Mouse (Mus musculus) neural tube, embryonic 13.5 days (tissue): ENCODE results near the gene Pdx1. TPM values are rescaled to one million over a fixed set of nuclear protein-coding genes. Genes with fewer than 3 reads are reported as not detected.

Experiments
- ATAC-seq: fragments of 200-750 bp; cut with Nextera tagmentation; 2 replicates; pipeline ENCODE4 v1.8.0; 2017; ENCODE audit warnings: low read depth, mild to moderate bottlenecking, moderate TSS enrichment, moderate library complexity
- H3K27ac ChIP-seq: fragments of 300-500 bp; sonication (generic); replicated peaks from 2 replicates; pipeline ENCODE4 v1.5.1; 2015; ENCODE audit warnings: moderate library complexity, mild to moderate bottlenecking, inconsistent platforms
- H3K27me3 ChIP-seq: fragments of 300-500 bp; sonication (generic); 2 replicates; pipeline ENCODE4 v1.6.1; 2015; ENCODE audit warnings: mild to moderate bottlenecking, inconsistent platforms
- H3K36me3 ChIP-seq: fragments of 300-500 bp; sonication (generic); 2 replicates; pipeline ENCODE4 v1.6.1; 2015; ENCODE audit warnings: mild to moderate bottlenecking, inconsistent platforms
- H3K4me1 ChIP-seq: fragments of 300-500 bp; sonication (generic); replicated peaks from 2 replicates; pipeline ENCODE4 v1.6.1; 2015; ENCODE audit warnings: inconsistent platforms
- H3K4me2 ChIP-seq: fragments of 300-500 bp; sonication (generic); 2 replicates; pipeline ENCODE4 v1.6.1; 2015; ENCODE audit warnings: inconsistent platforms, mild to moderate bottlenecking, moderate library complexity
- H3K4me3 ChIP-seq: fragments of 300-500 bp; sonication (generic); 2 replicates; pipeline ENCODE4 v1.5.1; 2015; ENCODE audit warnings: mild to moderate bottlenecking, inconsistent platforms
- H3K9ac ChIP-seq: fragments of 300-500 bp; sonication (generic); 2 replicates; pipeline ENCODE4 v1.6.1; 2015; ENCODE audit warnings: moderate library complexity, mild to moderate bottlenecking, inconsistent platforms
- H3K9me3 ChIP-seq: fragments of 300-500 bp; sonication (generic); 2 replicates; pipeline ENCODE4 v1.6.1; 2016; ENCODE audit warnings: inconsistent platforms
- WGBS: fragments of 180-500 bp; shearing (Covaris S2); methylation state at CpG from one replicate; pipeline ENCODE4 v1.1.7; 2015; 5-methylcytosine and 5-hydroxymethylcytosine counted together
- polyA plus RNA-seq: library from polyadenylated mRNA; unstranded; fragments of >200 nt; fragmentation: Nextera tagmentation; extraction: Ambion mirVana; gene quantifications from 2 replicates; pipeline ENCODE4 v1.2.1, GENCODE M21; 2015

Pdx1 gene
- polyA plus RNA-seq, 1 experiment from 2014 or later: not detected

GRCm38 (mm10) chr5:147270673-147271655, 1.2 kb downstream of the Pdx1 start:
- no peak for ATAC-seq
- Histone ChIP-seq H3K4me3 (no peak overlapping the region), H3K4me1 (peaks cover 11% of the 10 kb centered on the region; the same call in 1 of the 2 replicates), H3K36me3 (no peaks in the 10 kb centered on the region), H3K4me2 (no peak overlapping the region), H3K9ac (no peak overlapping the region), H3K9me3 (no peaks in the 10 kb centered on the region), H3K27ac (no peak overlapping the region), H3K27me3 (peaks cover 99% of the 10 kb centered on the region)
- 1% methylated on average over 29 of the region's 29 CpGs for WGBS

- 4% methylated on average over 12 of the region's 12 CpGs for WGBS
- Histone ChIP-seq H3K9me3 (no peaks in the 10 kb centered on the region), H3K36me3 (no peaks in the 10 kb centered on the region), H3K4me1 (peaks cover 11% of the 10 kb centered on the region; the same call in 1 of the 2 replicates), H3K4me2 (no peak overlapping the region), H3K9ac (no peak overlapping the region), H3K4me3 (no peak overlapping the region), H3K27ac (no peak overlapping the region), H3K27me3 (peaks cover 99% of the 10 kb centered on the region)
- ATAC-seq: no peak
These were observed 2.5 kb downstream of the Pdx1 start for GRCm38 (mm10) chr5:147272046-147272807.

- Histone ChIP-seq H3K9me3 (no peaks in the 10 kb centered on the region), H3K4me1 (peaks cover 11% of the 10 kb centered on the region; the same call in 1 of the 2 replicates), H3K9ac (no peak overlapping the region), H3K4me2 (no peak overlapping the region), H3K4me3 (no peak overlapping the region), H3K36me3 (no peaks in the 10 kb centered on the region), H3K27me3 (peaks cover 99% of the 10 kb centered on the region), H3K27ac (no peak overlapping the region)
- ATAC-seq: no peak
- WGBS: 2% methylated on average over 10 of the region's 10 CpGs
These were observed 3.1 kb downstream of the Pdx1 start for GRCm38 (mm10) chr5:147272808-147273345.

GRCm38 (mm10) chr5:147274174-147275141, 4.7 kb downstream of the Pdx1 start:
- ATAC-seq: no peak
- Histone ChIP-seq H3K9ac (no peak overlapping the region), H3K9me3 (no peaks in the 10 kb centered on the region), H3K27ac (no peak overlapping the region), H3K27me3 (peaks cover 99% of the 10 kb centered on the region), H3K4me2 (no peak overlapping the region), H3K36me3 (no peaks in the 10 kb centered on the region), H3K4me1 (peaks cover 11% of the 10 kb centered on the region; the same call in 1 of the 2 replicates), H3K4me3 (no peak overlapping the region)
- under 1% methylated on average over 48 of the region's 48 CpGs for WGBS

GRCm38 (mm10) chr5:147275761-147276160, 6.0 kb downstream of the Pdx1 start:
- Histone ChIP-seq H3K27ac (no peak overlapping the region), H3K27me3 (peaks cover 99% of the 10 kb centered on the region), H3K4me3 (no peak overlapping the region), H3K4me2 (no peak overlapping the region), H3K36me3 (no peaks in the 10 kb centered on the region), H3K9ac (no peak overlapping the region), H3K9me3 (no peaks in the 10 kb centered on the region), H3K4me1 (peaks cover 7% of the 10 kb centered on the region; the same call in 1 of the 2 replicates)
- ATAC-seq: no peak
- 12% methylated on average over 3 of the region's 3 CpGs for WGBS

GRCm38 (mm10) chr5:147276701-147277546, 7.2 kb downstream of the Pdx1 start:
- WGBS: 1% methylated on average over 18 of the region's 18 CpGs
- no peak overlapping the region for H3K27ac ChIP-seq
- ATAC-seq: no peak
- no peaks in the 10 kb centered on the region for H3K36me3 ChIP-seq
- H3K4me1 ChIP-seq: peaks cover 7% of the 10 kb centered on the region; the same call in 1 of the 2 replicates
- no peaks in the 10 kb centered on the region for H3K9me3 ChIP-seq
- no peak overlapping the region for H3K4me2 ChIP-seq
- H3K9ac ChIP-seq: no peak overlapping the region
- H3K4me3 ChIP-seq: no peak overlapping the region
- peaks cover 99% of the 10 kb centered on the region for H3K27me3 ChIP-seq

GRCm38 (mm10) chr5:147277547-147277925, 7.8 kb downstream of the Pdx1 start:
- no peak overlapping the region for H3K4me2 ChIP-seq
- H3K36me3 ChIP-seq: no peaks in the 10 kb centered on the region
- peaks cover 98% of the 10 kb centered on the region for H3K27me3 ChIP-seq
- ATAC-seq: no peak
- H3K9me3 ChIP-seq: no peaks in the 10 kb centered on the region
- no peak overlapping the region for H3K4me3 ChIP-seq
- H3K27ac ChIP-seq: no peak overlapping the region
- peaks cover 7% of the 10 kb centered on the region; the same call in 1 of the 2 replicates for H3K4me1 ChIP-seq
- WGBS: 0% methylated on average over 13 of the region's 13 CpGs
- no peak overlapping the region for H3K9ac ChIP-seq

- 78% methylated on average over 4 of the region's 4 CpGs for WGBS
- no peaks in the 10 kb centered on the region for H3K9me3 ChIP-seq
- ATAC-seq: no peak
- no peak overlapping the region for H3K27ac ChIP-seq
- peaks cover 39% of the 10 kb centered on the region for H3K27me3 ChIP-seq
- no peaks in the 10 kb centered on the region for H3K4me1 ChIP-seq
- no peaks in the 10 kb centered on the region for H3K36me3 ChIP-seq
- no peak overlapping the region for H3K4me2 ChIP-seq
- no peak overlapping the region for H3K9ac ChIP-seq
- H3K4me3 ChIP-seq: no peak overlapping the region
These were observed 14.6 kb downstream of the Pdx1 start for GRCm38 (mm10) chr5:147284365-147284764.

GRCm38 (mm10) chr5:147291764-147292505, 22.2 kb downstream of the Pdx1 start:
- H3K27ac ChIP-seq: no peak overlapping the region
- H3K9me3 ChIP-seq: 0 out of 2 replicates have a peak, but pooled peaks cover 3% of the 10 kb centered on the region
- no peak overlapping the region for H3K4me3 ChIP-seq
- no peaks in the 10 kb centered on the region for H3K36me3 ChIP-seq
- peaks cover 57% of the 10 kb centered on the region for H3K27me3 ChIP-seq
- no peak overlapping the region for H3K9ac ChIP-seq
- no peak for ATAC-seq
- no peaks in the 10 kb centered on the region for H3K4me1 ChIP-seq
- WGBS: 49% methylated on average over 16 of the region's 16 CpGs
- H3K4me2 ChIP-seq: no peak overlapping the region

GRCm38 (mm10) chr5:147292506-147293120, 22.9 kb downstream of the Pdx1 start:
- 49% methylated on average over 13 of the region's 13 CpGs for WGBS

More at GRCm38 (mm10) chr5:147292506-147293120, 22.9 kb downstream of the Pdx1 start:
- H3K4me2 ChIP-seq: no peak overlapping the region
- 0 out of 2 replicates have a peak, but pooled peaks cover 3% of the 10 kb centered on the region for H3K9me3 ChIP-seq
- H3K9ac ChIP-seq: no peak overlapping the region
- H3K27ac ChIP-seq: no peak overlapping the region
- ATAC-seq: no peak
- no peaks in the 10 kb centered on the region for H3K4me1 ChIP-seq
- no peak overlapping the region for H3K4me3 ChIP-seq
- peaks cover 63% of the 10 kb centered on the region for H3K27me3 ChIP-seq
- H3K36me3 ChIP-seq: no peaks in the 10 kb centered on the region
